Mouse (Mus musculus) megakaryocyte, embryonic 14.5 days (primary cell): ENCODE results near the gene Casp1.

Experiments used
- FLI1 ChIP-seq: IDR thresholded peaks from 2 replicates; pipeline ENCODE4 v1.6.1; 2012; ENCODE audit warnings: low read length, inconsistent platforms, mixed read lengths
- GATA1 ChIP-seq: IDR thresholded peaks from 3 replicates; pipeline ENCODE4 v1.6.1; 2012; ENCODE audit warnings: mixed read lengths, low read length, inconsistent platforms, borderline replicate concordance

DNA sequence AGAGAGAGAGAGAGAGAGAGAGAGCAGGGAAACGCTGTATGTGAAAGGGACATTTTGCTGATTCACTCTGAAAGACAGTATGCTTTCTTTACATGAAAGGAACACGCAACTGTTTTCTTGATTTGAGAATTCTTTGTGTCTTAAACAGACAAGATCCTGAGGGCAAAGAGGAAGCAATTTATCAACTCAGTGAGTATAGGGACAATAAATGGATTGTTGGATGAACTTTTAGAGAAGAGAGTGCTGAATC, 740 bp downstream of the Casp1 start:
- TF ChIP-seq GATA1 (no peak), FLI1 (no peak)
